ENCODE assay signal across 10 mouse cellular contexts in genomic region chr19:28328444-28329110, GRCm38 (mm10).
A peak's percentile ranks its signal among the peaks of the same experiment; 100 is the strongest.
DNase-seq lines count a peak whose midpoint lies in the region; ATAC-seq and TF ChIP-seq lines count a peak whose summit lies in the region.
"Had no signal": no experiment of that assay in that cellular context is flagged by ENCODE, and none has a peak within 500 bp of the region (broad histone marks: within the 10 kb centered on the region; RNA-seq: fewer than 3 reads in every experiment).

No protein-coding gene starts in this region.

- no peak for ATAC-seq in heart, embryonic 11.5 days (replicated peaks; ENCODE audit: insufficient number of reproducible peaks, low FRiP score, low TSS enrichment)
- ATAC-seq: midbrain, embryonic 13.5 days had no signal

- H3K9ac ChIP-seq in heart, embryonic 11.5 days (ENCODE audit: low read depth, low read length) = no peak overlapping the region
- H3K9ac ChIP-seq: liver, embryonic 15.5 days; midbrain, embryonic 13.5 days had no signal

- TF ChIP-seq CTCF in kidney, adult 2 months (conservative IDR thresholded peaks at IDR 0.05; ENCODE audit: insufficient read depth, insufficient read length, low read depth, low read length) = no peak
- TF ChIP-seq CTCF in brain, embryonic 14.5 days (IDR thresholded peaks at IDR 0.05; ENCODE audit: borderline replicate concordance, extremely low read depth, insufficient read depth, insufficient read length) = no peak

- no peak for TF ChIP-seq POLR2A in kidney, adult 2 months (IDR thresholded peaks at IDR 0.05; ENCODE audit: low read depth, low read length)
- TF ChIP-seq POLR2A in brain, embryonic 14.5 days (IDR thresholded peaks at IDR 0.05; ENCODE audit: borderline replicate concordance, extremely low read depth, insufficient read depth, insufficient read length, poor library complexity, severe bottlenecking) = no peak

- 60% methylated on average over 16 of the region's 16 CpGs for WGBS in kidney, adult 2 months
- 48% methylated on average over 16 of the region's 16 CpGs for WGBS in heart, embryonic 11.5 days (ENCODE audit: insufficient replicate concordance)

- H3K9me3 ChIP-seq in heart, embryonic 11.5 days (replicated peaks; ENCODE audit: control insufficient read depth, low read length) = no peaks in the 10 kb centered on the region
- H3K9me3 ChIP-seq: liver, embryonic 15.5 days; midbrain, embryonic 13.5 days had no signal

- H3K27me3 ChIP-seq in kidney, adult 2 months (replicated peaks; ENCODE audit: control insufficient read depth, insufficient read depth, low read length) = no peaks in the 10 kb centered on the region
- no peaks in the 10 kb centered on the region for H3K27me3 ChIP-seq in heart, embryonic 11.5 days (ENCODE audit: control insufficient read depth, insufficient read depth, low read length)
- H3K27me3 ChIP-seq: liver, embryonic 15.5 days had no signal

- DNase-seq in kidney, adult 2 months = peak; percentile 19
- DNase-seq in kidney, adult 18-20 months = no peak
- peak; percentile 53 for DNase-seq in brain, embryonic 14.5 days (ENCODE audit: low read depth)
- DNase-seq in layer of hippocampus, adult 9-10 months (ENCODE audit: low spot score) = peak; percentile 8
- no peak for DNase-seq in cerebellum, adult 11-12 months
- no peak for DNase-seq in cerebellum, postnatal 25 days
- DNase-seq: left cerebral cortex, postnatal 4 days had no signal

- peaks cover 5% of the 10 kb centered on the region; the same call in 1 of the 2 replicates for H3K4me1 ChIP-seq in kidney, adult 2 months (ENCODE audit: control insufficient read depth, insufficient read depth, low read length)
- H3K4me1 ChIP-seq in heart, embryonic 11.5 days (ENCODE audit: control insufficient read depth, insufficient read depth, low read length) = peaks cover 7% of the 10 kb centered on the region
- H3K4me1 ChIP-seq: liver, embryonic 15.5 days had no signal

- H3K36me3 ChIP-seq in kidney, adult 2 months (ENCODE audit: control insufficient read depth, insufficient read depth, low read length) = no peaks in the 10 kb centered on the region
- no peaks in the 10 kb centered on the region for H3K36me3 ChIP-seq in heart, embryonic 11.5 days (ENCODE audit: control insufficient read depth, insufficient read depth, low read length)
- H3K36me3 ChIP-seq: liver, embryonic 15.5 days; midbrain, embryonic 13.5 days had no signal

- no peak overlapping the region for H3K4me3 ChIP-seq in kidney, adult 2 months (ENCODE audit: insufficient read depth, low read depth, low read length)
- no peak overlapping the region for H3K4me3 ChIP-seq in heart, embryonic 11.5 days (ENCODE audit: low read depth, low read length)
- H3K4me3 ChIP-seq: liver, embryonic 15.5 days; midbrain, embryonic 13.5 days had no signal

- H3K4me2 ChIP-seq in heart, embryonic 11.5 days = no peak overlapping the region
- H3K4me2 ChIP-seq: liver, embryonic 15.5 days; midbrain, embryonic 13.5 days had no signal

- H3K27ac ChIP-seq in kidney, adult 2 months (ENCODE audit: insufficient read depth, low read depth, low read length) = no peak overlapping the region
- H3K27ac ChIP-seq in heart, embryonic 11.5 days (ENCODE audit: low read depth, low read length) = peak overlapping the region; percentile 62; the same call in 1 of the 2 replicates
- H3K27ac ChIP-seq: liver, embryonic 15.5 days; midbrain, embryonic 13.5 days had no signal

Comparison
In these comparisons a context has a peak if more than half of its experiments do, and no peak if none do; other contexts are left out.
1. DNase-seq: peak in kidney, adult 2 months (single experiment), brain, embryonic 14.5 days (single experiment) and layer of hippocampus, adult 9-10 months (single experiment); none in kidney, adult 18-20 months (single experiment), cerebellum, adult 11-12 months (single experiment) and cerebellum, postnatal 25 days (0 of 2).